Mouse (Mus musculus): ENCODE results near the gene Fam92a.
A peak's percentile ranks its signal among the peaks of the same experiment; 100 is the strongest.
"Not testable (repeated sequence)": the region's sequence is repeated elsewhere in the genome, so short reads cannot be mapped to it uniquely, and the experiment has no call there.

DNA sequence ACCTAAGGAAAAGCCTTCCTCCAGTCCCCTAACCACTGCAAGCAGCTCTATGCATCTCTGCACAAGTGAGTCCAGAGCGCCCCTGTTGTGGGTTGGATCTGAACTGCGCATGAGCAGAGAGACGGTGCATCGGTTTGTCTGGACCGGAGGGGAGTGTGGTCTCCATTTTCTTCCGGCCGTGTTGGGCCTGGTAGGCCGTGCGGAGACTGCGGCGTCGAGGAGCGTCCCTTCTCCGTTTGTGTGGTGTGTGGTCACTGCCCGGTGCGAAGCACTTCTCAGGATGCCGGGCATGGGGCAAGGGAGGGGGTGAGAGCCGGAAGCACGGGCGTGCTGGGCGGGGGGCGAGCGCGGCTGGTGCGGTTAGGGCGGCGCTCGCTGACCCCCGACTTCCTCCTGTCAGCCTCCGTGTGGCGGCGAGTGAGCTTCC, 31.7 kb downstream of the Fam92a start, which contains the start of gene Rbm12b1:
- peak; percentile 62 for TF ChIP-seq POLR2A (IDR thresholded peaks at IDR 0.05; ENCODE audit: low read depth, low read length)
- not testable (repeated sequence) for TF ChIP-seq CTCF (IDR thresholded peaks at IDR 0.05; ENCODE audit: borderline replicate concordance, insufficient read depth, low read length)
